Mouse (Mus musculus) C2C12 (cell line): ENCODE results near the gene Kif17.

ENCODE experiments used
- CEBPB ChIP-seq: IDR thresholded peaks from one replicate; pipeline ENCODE4 v1.6.1; 2011; ENCODE audit warnings: low read depth, mild to moderate bottlenecking, control low read depth, moderate library complexity
- CTCF ChIP-seq: IDR thresholded peaks from one replicate; pipeline ENCODE4 v1.5.1; 2011; ENCODE audit not compliant: control insufficient read depth, insufficient read depth, insufficient read length

GRCm38 (mm10) chr4:138320711-138321110 lies 70.5 kb downstream of the Kif17 start:
- TF ChIP-seq CEBPB (no peak), CTCF (no peak)
